Mouse (Mus musculus): ENCODE measurements at regions not wholly inside any gene's neighbourhood (a gene's known extent, or its start where the extent isn't known, plus 50 kb on each side); places are given as distances from the start of the nearest gene placed in this dataset.

DNA sequence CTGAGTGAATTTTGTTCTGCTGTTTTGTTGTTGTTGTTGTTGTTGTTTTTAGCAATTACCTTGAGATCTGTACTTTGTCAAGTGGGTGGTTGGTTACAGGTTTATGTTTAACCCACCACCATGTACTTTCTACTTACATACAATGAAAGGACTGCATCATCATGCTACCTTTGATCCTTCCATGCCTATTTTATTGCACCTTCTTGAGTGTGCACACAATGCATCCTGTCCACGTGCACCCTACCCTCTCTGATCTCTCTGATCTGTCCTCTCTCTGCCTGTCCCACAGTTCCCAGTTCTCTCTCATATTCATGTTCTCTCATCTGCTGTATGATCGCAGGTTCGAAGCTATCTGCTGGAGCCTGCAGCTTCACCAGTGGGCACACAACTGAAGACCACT is 59.9 kb upstream of the Gas1 start:
- no peak for DNase-seq

DNA sequence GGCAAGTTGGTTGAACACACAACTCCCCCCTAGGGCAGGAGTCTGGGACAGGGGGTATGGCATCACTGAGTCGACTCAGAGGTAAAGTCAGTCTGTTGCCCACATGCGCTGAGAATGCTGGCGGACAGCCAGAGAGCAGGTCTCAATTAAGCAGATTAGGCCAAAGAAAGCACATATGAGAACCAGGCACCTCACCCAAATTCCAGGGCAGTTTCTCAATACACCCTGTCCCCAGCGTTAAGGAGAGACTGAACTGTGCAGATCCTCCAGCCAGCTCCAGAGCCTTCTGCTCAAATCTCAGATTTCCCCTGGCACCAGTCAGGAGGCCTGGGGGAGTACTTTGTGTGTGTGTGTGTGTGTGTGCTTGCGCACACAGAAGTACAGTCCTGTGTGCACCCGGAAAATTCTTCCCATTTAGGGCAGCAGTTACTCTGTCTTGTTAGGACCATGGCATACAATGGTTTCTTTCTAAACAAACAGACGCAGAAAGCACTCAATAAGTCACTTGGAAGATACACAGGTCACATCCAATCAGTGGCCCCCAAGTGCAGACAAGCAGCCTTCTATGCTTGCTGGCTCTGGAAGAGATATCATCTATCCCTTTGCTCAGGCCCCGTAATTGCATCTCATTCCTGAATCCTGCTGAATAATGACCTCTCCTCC is 65.4 kb upstream of the Gas1 start:
- DNase-seq = peak in 1 of 2 experiments; percentile 26

DNA sequence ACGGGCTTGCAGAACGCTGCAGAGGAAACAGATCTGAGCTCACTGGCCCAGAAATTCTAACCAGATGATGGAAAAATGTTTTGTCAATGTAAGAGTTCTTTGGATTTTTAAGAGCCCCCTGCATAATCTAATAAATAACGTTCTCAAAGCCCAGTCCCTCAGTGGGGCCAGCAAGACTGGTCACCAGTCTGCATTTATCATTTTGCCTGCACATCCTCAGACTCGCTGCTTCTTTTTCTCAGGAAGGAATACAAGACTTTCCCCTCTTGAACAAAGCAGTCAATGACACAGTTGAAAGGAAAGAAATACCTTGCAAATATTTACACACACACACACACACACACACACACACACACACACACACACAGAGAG is 65.9 kb upstream of the Gas1 start:
- no peak for DNase-seq

DNA sequence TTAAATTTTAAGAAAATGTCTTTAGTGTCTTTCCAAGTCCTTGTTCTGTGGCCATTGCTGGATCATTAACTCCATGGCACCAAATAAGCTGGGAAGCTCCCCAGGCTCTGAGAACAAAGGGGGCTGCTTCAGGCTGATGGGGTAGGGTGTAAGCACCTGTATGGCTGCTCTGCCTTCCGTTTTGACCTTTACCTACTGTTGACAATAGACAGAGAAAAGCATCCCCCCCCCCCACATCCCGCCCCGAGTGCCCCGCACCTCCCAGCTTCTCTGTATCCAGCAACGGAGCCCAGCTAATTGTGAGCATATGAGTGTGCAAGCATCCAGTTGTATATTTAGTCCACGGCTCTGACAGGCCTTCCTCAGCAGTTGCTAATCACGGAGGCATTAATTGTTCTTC is 78.0 kb upstream of the Gas1 start:
- DNase-seq = no peak

DNA sequence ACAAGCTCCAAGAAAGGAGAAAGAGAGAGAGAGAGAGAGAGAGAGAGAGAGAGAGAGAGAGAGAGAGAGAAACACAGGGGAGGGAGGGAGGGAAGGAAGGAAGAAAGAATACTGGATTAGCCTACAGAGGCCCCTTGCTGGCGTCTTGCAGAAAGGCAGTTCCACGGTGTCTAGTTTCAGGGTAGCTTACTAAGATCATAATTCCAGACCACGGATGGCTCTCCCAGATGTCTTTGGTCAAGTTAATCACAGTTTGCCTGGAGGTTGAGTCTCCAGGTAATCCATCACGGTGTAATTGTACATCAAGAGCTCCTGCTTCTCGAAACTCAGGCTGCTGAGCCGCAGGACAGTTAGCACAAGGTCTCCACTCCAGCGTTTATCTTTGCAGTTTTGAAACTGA is 78.5 kb upstream of the Gas1 start:
- DNase-seq = no peak

DNA sequence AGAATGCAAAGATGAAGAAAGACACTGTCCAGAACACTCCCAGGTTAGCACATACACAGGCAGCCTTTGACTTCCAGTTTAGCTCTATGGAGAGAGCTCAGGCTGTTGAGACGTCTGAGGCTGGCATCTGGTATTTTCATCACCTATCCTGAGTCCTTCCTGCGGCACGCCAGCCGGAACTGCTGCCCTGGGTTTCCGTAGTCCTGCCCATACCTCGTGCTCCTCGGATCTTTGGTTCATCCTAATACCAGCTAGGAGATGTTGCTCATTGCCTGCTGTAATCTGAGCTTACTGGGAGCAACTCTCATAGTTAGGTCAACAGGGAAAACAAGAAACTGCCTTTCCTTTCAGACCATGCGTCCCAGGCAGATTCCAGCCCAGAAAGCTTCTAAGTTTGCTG is 79.8 kb upstream of the Gas1 start:
- DNase-seq = no peak

DNA sequence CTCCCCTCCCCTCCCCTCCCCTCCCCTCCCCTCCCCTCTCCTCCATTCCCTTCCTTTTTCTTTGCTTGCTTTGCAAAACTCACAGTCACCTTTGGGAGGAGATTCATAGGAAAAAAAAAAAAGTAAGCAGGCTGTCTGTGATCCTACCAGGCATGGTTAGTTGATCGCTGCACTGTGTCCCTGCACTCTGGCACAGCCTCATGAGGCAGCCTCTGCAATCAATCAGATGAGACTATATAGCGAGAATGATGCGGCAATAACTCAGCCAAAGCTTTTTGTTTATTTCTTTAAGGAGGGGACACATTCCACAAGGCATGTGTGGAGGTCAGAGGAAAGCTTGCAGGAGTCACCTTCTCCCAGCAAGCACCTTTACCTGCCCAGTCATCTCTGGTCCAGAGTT is 80.7 kb upstream of the Gas1 start:
- DNase-seq = no peak

DNA sequence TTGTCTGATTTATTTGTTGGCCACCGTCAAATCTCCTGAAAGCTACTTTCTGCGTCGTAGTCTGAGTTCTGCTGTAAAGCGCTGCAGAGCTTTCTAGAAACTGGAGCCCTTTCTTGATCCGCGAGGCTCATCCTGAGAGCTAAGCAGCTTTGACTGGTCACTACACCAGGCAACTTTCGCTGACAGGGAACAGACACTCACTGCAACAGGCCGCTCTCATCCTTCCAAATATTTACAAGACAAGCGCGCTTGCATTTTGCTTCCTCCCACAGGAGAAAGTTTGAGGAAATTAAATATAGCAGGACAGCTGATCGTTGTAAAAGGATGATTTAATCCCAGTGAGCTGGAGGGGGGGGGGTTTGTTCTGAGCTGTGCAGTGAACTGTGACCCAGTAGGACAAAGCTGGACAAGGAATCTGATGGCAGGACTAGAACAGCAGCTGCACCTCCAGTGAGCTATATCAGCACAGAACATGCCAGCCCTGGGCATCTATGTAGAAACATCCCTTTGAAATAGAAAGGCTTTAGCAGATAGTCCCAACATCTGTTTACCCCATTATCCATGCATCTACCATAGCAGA is 85.4 kb upstream of the Gas1 start:
- DNase-seq = peak; percentile 15 to 17

DNA sequence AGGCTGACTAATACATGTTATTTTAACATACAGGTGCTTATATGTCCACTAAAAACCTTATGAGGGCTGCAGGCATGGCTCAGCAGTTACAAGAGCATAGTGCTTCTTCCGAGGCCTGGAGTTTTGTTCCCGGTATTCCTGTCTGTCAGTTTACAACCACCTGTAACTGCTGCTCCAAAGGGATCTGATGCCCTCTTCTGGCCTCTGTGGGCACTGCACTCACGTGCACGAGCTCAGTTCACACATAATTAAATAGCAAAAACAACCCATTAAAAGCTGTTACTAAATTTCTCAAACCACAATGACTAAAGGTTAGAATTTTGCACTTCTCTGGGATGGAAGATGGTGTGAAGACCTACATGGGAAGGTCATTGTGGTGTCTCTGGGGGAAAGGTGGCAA is 87.3 kb upstream of the Gas1 start:
- no peak for DNase-seq

DNA sequence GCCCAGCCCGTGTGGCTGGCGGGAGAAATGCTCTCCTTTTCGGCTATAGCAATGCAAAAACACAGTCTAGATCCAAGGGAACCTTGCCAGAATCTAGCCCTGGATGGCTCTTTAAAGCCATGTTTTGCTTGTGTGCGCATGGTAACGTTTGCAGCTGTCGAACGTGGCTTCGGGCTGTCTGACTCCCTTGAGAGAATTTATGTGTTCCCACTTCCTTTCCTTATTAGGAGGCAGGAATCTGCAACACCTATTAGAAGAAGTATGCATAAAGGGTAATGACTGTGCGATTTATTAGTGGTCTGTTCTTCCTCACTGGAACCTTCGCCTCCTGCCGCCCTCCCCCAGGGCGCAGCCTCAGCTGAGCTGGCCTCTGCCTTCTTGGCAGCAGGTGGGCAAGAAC is 90.4 kb upstream of the Gas1 start:
- peak; percentile 55 to 64 for DNase-seq

DNA sequence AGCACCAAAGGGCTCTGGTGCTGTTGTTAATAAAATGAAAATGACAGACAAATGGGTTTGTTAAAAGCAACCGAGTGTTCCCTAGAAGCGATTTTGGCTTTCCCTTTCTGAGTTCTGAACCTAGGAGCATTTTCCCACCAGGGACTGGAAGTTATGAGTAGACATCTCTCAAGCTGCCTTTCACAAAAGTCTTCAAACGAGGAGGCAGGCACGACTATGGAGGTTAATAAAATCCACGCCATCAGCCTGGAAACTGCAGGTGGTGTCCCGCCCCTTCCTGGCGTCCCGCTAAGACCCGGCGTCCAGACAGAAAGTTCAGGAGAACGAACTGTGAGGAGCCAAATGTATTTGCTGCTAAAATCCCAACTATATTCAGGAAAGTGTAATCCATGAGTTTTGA is 91.1 kb upstream of the Gas1 start:
- DNase-seq = no peak

DNA sequence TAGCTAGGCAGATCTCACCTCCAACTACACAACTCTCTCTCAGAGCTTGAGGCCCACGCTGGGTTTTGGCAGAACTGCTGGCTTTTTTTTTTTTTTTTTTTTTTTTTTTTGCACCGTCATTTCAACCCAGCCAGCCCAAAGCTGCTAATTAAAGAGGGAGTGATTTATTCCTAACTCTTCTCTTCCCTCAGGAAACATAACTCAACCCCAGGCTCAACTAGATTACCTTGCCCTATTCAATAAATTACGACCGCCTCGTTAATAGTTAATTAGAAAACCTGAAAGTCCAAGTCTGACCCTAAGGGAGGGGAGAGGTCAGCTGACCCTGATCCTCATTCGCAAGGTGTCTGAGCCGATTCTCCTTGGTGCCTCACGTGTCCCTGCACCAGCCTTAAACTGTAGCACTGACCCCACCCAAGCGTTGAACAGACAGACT is 92.3 kb upstream of the Gas1 start:
- DNase-seq = no peak

DNA sequence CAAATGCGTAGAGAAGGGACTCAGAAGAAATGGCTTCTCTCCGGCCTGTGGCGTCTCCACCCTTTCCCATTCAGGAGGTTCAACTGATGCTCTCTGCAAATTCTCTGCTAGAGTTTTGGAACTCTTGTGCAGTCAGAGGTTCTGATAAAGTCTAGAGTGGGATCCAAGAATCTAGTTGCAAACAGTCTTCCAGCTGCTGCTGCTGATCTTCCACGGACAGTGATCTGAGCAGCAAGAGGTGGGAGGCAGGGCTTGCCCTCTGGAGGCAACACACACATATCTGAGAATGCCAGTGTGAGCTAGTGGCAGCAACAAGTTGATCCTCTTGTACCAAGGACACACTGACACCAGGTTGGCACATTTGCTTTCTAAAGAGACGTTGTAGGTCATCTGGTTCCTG is 93.4 kb upstream of the Gas1 start:
- DNase-seq = peak in 1 of 2 experiments; percentile 33

DNA sequence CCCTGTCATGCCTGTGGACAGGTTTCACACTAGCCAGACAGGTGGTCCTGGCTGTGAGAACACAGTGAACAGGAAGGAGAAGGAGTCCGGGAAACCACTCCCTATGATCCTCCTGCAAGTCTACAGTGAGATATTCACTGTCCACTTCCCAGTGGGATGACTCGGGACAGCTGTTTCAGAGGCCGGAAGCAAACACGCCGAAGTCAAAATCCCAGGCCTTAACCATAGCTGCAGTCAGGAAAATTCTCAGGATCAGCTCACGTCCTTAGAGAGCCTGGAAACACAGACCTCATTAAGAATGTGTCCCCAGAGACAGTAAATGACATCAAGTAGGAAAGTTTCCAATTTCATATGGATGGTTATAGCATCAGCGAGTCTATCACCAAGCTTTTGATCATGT is 96.2 kb upstream of the Gas1 start:
- DNase-seq = peak; percentile 23 to 44

DNA sequence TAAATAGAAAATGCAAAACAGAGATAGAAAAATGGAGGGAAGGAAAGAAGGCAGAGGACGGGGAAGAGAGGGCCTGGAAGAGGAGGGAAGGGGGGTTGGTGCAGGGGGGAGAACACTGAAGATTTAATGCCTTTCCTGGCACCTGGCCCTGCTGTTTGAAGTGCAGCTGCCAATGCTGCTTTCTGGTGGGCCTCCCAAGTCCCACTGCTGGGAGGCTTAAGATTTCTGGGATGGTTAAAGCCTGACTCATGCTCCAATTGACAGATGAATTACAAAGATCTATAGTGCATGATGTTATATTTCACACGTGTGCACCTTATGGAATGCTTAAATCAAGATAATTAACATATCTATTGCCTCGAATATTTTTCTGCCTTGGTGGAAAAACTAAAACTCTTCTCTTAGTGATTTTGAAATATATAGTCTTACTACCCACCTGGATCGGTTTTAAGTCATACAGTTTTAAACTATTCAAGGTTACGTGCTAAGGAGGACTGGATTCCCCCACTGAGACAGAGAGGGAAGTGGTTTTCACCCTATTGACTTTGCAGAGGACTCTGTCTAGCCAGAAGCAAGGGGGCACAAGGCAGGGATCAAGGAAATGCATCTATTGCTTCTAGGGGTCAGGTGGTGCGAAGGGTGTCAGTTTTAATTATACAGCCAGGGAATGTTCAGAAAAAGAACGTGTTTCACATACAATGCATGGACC is 105.5 kb upstream of the Gas1 start:
- no peak for DNase-seq

DNA sequence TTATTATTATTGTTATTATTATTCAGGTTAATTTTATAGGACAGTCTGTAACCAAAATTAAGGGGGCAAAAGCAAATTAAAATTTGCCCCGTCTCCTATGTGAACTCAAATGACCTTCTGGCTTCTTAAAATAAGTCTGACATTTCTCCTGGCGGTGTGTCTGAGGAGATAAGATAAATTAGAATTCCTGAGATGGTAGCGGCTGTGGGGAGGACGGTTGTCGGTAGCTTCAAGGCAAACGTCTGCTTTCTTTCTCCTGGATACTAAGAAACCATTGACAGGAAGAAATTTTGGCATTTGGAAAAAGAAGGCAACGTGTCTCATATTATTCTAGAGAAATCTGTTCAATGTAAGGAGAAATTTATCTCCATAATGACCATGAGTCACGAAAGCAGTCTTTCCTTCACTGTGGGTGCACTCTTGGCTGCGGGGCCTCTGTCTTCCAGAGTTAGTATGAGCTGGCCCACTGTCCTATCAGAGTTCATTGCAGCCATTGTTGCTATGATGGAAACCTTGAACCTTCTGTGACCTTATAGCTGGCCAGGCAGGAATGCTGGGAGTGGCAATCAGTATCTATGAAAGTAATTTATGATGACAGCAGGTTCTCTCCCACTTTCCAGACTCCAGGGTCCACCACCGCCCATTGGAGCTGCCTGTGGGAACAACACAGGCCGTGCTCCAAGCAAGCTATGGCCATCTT is 109.5 kb upstream of the Gas1 start:
- peak; percentile 47 for DNase-seq

DNA sequence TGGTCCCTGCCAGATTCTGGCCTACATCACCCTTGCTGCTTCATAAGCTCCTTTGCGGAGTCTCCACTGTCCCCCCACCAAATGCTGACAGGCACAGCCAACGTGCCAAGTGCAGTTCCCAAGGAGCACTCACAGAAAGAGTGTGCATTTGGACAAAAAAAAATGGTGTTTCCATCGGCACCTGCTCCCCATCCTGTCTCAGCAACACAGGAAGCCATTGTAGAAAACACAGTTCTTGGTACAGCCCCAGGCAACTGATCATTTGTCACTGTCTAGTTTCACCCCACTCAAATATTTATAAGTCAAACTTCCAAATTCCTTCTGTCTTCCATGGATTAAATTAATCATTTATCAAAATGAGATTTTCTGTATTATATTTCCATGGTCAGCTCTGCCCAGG is 112.5 kb upstream of the Gas1 start:
- no peak for DNase-seq

DNA sequence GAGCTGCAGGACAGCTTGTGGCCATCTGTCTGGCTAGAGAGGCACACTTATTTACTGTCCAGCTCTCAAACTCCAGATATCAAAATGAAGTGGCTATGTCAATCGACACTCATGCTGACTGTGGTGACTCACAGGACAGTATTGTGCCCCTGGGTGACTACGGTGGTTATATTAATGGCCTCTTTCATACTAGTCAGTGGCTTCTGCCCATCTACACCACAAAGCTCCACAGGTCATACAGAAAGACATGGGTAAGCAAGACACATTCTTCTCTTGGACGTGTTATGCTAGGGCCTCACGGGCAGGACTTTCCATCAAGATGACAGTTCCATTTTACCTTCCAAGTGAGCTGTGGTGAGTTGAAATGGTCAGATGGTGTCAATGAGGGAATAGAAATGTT is 113.7 kb upstream of the Gas1 start:
- DNase-seq = no peak

DNA sequence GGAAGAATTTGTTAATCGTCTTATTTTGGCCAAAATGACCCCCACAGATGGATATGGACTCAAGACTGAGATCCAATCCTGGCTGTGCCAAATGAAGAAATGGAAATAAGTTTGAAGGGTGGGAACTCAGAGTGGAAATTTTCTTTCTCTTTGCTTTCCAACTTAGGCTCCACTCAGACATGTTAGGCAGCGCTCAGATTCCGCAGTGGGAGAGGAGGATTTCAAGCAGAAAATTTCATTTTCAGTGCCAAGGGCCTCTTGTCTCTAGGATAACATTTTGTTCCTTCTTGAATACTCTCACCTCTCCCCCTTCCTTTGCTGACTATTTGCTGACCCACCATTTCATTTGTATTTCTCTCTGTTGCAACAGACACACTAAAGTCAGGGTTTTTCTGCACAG is 114.2 kb upstream of the Gas1 start:
- DNase-seq = peak in 1 of 2 experiments; percentile 59

DNA sequence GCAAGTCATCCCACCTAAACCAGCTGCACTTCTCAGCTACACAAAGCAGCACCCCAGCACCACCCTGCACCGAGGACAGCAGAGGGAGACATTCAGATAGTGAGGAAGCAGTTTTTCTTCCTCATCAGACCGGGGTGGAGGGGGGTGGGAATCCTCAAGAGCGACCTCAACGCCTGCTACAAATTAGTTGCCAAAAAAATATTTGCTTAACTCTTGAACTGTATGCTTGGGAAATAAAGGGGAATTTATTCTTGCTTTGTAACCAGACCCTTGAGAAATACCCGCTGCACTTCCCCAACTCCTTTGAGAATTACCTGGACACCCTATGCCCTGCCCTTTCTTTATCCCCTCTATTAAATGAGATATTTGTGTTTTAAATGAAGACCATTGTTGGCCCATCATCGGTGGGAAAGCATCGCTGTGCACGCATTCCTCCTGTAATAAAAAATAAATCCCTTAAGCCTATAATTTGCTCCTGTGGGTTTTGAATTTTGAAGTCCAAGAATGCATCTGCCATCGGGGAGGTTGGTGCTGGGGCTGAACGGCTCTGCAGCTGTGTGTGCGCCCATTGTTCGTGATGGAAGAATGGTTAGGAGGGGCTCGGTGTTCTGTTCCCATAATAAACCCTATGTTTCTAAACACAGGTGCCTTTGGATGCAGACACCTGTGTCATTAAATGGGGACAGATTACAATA is 119.2 kb upstream of the Gas1 start:
- no peak for DNase-seq

DNA sequence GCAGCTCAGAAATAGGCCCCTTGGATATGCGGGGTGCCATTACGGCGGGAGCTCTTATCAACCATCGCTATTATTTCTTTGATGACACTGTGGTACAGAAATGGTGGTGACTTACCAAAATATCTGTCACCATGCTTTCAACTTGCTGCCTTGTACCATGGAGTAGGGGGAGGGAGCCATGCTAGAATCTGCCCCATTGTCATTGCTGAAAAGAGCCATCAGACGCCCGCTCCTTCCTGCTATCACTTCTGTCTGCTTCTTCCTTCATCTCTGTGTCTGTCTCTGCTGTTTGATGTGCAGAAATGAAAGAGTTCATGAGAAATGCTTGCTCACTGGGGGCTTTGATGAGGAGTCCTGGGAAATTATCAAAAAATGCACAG is 119.7 kb upstream of the Gas1 start:
- DNase-seq = no peak

DNA sequence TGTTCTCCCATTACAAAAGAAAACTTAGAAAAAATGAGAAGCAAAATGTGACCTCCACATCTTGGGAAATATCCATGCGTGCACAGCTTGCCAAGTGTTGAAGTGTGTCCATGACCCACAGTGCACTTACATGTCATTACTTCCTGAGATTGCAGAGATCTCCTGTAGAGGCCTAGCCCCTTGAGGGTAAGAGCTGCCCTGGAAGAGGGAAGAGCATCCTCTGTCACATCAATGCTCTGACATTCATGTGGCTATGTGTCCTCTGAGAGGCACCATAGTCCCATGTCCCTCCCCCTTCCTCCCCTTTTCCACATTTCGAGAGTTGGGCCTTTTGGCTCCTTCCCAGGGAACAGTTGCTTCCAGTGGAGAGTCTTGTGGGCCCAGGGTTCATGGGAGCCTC is 121.4 kb upstream of the Gas1 start:
- DNase-seq = peak; percentile 67 to 76

DNA sequence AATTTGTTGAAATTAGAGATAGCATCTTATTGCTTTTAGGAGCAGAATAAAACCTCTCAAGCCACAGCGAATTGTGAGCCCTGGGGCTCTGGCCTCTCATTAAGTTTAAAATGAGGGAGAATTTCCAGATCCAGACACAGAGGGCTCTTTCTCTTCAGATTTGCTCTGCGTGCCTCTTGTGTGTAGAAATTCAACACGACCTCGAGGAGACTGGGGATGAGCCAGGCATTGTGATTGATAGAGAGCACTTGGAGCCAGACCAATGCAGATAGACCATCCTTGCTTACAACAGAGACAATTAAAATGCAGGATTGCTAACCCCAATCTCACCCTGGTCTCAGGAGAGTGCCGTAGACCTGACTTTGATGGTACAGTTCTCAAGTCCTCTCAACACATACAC is 121.9 kb upstream of the Gas1 start:
- peak in 1 of 2 experiments; percentile 19 for DNase-seq
